Mouse (Mus musculus) neural tube, embryonic 11.5 days (tissue): ENCODE measurements at regions not wholly inside any gene's neighbourhood (a gene's known extent, or its start where the extent isn't known, plus 50 kb on each side); places are given as distances from the start of the nearest gene placed in this dataset.

Experiments
- ATAC-seq: fragments of 200-750 bp; cut with Nextera tagmentation; 2 replicates; pipeline ENCODE4 v1.8.0; 2017; ENCODE audit warnings: moderate number of reproducible peaks, mild to moderate bottlenecking, moderate TSS enrichment, moderate library complexity; ENCODE audit not compliant: insufficient read depth, low FRiP score, low TSS enrichment
- DNase-seq: peaks from one replicate; pipeline ENCODE4 v3.0.0-alpha.2; 2015; ENCODE audit warnings: low spot score
- H3K27ac ChIP-seq: fragments of 300-500 bp; sonication (generic); 2 replicates; pipeline ENCODE4 v1.5.1; 2014; ENCODE audit warnings: low read depth, mild to moderate bottlenecking, low read length
- H3K27me3 ChIP-seq: fragments of 300-500 bp; sonication (generic); 2 replicates; pipeline ENCODE4 v1.6.1; 2014; ENCODE audit warnings: mild to moderate bottlenecking, low read length, mixed read lengths; ENCODE audit not compliant: control insufficient read depth, insufficient read depth
- H3K36me3 ChIP-seq: fragments of 300-500 bp; sonication (generic); 2 replicates; pipeline ENCODE4 v1.6.1; 2014; ENCODE audit warnings: mild to moderate bottlenecking, low read length, moderate library complexity, mixed read lengths; ENCODE audit not compliant: control insufficient read depth, insufficient read depth
- H3K4me1 ChIP-seq: fragments of 300-500 bp; sonication (generic); 2 replicates; pipeline ENCODE4 v1.6.1; 2014; ENCODE audit warnings: low read length, mixed read lengths; ENCODE audit not compliant: control insufficient read depth, insufficient read depth
- H3K4me2 ChIP-seq: fragments of 300-500 bp; sonication (generic); 2 replicates; pipeline ENCODE4 v1.6.1; 2014; ENCODE audit warnings: low read depth, mild to moderate bottlenecking, moderate library complexity
- H3K4me3 ChIP-seq: fragments of 300-500 bp; sonication (generic); 2 replicates; pipeline ENCODE4 v1.5.1; 2014; ENCODE audit warnings: low read depth, low read length
- H3K9ac ChIP-seq: fragments of 300-500 bp; sonication (generic); 2 replicates; pipeline ENCODE4 v1.6.1; 2014; ENCODE audit warnings: mild to moderate bottlenecking, low read length
- H3K9me3 ChIP-seq: fragments of 300-500 bp; sonication (generic); 2 replicates; pipeline ENCODE4 v1.6.1; 2016; ENCODE audit warnings: low read length; ENCODE audit not compliant: control insufficient read depth
- WGBS: fragments of 180-500 bp; shearing (Covaris S2); extraction: QIAGEN DNeasy Blood & Tissue Kit; methylation state at CpG from one replicate; pipeline ENCODE4 v1.1.7; 2014; 5-methylcytosine and 5-hydroxymethylcytosine counted together

DNA sequence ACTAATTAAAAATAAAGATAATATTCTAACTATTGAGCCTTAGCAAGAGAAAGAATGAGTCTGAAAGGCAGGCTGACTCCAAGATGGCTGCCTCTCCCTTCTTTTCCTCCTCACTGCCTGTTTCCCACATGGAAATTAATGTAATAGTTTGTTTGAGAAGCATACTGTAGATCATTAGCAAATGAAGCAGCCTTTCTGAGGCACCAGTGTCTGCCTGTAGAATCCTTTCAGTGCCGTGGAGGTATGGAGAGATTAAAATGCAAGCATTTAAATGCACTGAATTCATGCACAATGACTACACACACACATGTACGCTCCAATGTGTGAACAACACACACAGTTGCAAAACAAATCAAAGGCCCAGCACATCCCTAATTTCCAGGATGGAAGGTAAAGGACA lies 159.5 kb upstream of the Tmem161b start:
- no peaks in the 10 kb centered on the region for H3K9me3 ChIP-seq
- ATAC-seq: no peak
- 0 out of 2 replicates have a peak overlapping the region, but pooled peaks have one; percentile 20 for H3K9ac ChIP-seq
- no peaks in the 10 kb centered on the region for H3K27me3 ChIP-seq
- peaks cover 15% of the 10 kb centered on the region for H3K4me1 ChIP-seq
- DNase-seq: no peak
- no peaks in the 10 kb centered on the region for H3K36me3 ChIP-seq
- no peak overlapping the region for H3K4me3 ChIP-seq
- H3K27ac ChIP-seq: peak overlapping the region; percentile 85
- 50% methylated on average over 2 of the region's 2 CpGs for WGBS
- 0 out of 2 replicates have a peak overlapping the region, but pooled peaks have one; percentile 17 for H3K4me2 ChIP-seq

DNA sequence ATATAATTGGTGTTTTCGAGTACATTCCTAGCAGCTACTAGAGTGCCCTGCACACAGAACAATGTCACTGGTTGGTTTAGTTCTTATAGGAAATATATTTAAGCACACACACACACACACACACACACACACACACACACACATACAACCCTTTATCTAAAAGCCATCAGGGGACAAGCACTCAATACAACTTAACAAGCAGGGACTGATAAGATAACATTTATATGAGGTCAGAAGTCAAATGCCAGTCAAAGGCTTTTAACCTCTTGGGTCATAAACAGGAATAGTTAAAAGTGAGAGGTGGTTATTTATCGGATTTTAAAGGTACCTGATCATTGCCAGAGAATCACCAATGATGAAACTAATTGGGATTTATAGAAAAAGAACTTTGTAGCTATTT lies 158.7 kb upstream of the Tmem161b start:
- 50% methylated on average over 2 of the region's 2 CpGs for WGBS
- Histone ChIP-seq H3K27ac (no peak overlapping the region), H3K4me1 (peaks cover 15% of the 10 kb centered on the region), H3K36me3 (no peaks in the 10 kb centered on the region), H3K4me2 (peak overlapping the region; percentile 6), H3K27me3 (no peaks in the 10 kb centered on the region), H3K9ac (0 out of 2 replicates have a peak overlapping the region, but pooled peaks have one; percentile 9), H3K4me3 (no peak overlapping the region), H3K9me3 (no peaks in the 10 kb centered on the region)
- ATAC-seq: no peak
- no peak for DNase-seq

DNA sequence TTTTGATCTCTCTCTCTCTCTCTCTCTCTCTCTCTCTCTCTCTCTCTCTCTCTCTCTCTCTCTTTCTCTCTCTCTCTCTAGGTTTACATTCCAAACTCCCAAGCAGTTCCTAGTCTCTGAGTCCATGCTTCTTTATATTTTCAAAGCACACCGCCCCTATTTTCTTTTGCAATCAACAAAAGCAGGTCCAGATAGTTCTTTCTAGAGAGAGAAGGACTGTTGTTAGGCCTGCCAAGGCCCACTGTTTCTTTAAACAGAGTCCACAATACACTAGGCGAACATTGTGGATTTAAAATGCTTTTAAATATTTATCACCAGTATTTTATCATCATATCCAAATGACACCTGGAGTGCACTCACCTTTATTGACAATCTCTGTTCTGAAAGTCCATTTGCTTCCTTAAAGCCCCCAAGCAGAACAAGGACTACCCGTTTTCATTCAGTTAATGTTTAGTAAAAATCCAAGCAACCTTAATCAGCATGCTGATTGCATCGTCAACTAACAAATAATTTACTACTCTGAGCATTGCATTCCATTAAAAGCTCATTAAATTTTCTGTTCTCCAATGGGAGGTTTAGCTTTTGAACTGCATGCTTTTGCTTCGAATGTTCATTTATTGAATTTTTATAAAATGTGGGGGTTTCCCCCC lies 157.7 kb upstream of the Tmem161b start:
- DNase-seq (no peak), ATAC-seq (no peak)
- Histone ChIP-seq H3K4me2 (peak overlapping the region; percentile 20; the same call in 1 of the 2 replicates), H3K27me3 (no peaks in the 10 kb centered on the region), H3K36me3 (no peaks in the 10 kb centered on the region), H3K27ac (peak overlapping the region; percentile 53), H3K9ac (no peak overlapping the region), H3K9me3 (no peaks in the 10 kb centered on the region), H3K4me3 (no peak overlapping the region), H3K4me1 (peaks cover 12% of the 10 kb centered on the region)
- WGBS: 44% methylated on average over 5 of the region's 5 CpGs

DNA sequence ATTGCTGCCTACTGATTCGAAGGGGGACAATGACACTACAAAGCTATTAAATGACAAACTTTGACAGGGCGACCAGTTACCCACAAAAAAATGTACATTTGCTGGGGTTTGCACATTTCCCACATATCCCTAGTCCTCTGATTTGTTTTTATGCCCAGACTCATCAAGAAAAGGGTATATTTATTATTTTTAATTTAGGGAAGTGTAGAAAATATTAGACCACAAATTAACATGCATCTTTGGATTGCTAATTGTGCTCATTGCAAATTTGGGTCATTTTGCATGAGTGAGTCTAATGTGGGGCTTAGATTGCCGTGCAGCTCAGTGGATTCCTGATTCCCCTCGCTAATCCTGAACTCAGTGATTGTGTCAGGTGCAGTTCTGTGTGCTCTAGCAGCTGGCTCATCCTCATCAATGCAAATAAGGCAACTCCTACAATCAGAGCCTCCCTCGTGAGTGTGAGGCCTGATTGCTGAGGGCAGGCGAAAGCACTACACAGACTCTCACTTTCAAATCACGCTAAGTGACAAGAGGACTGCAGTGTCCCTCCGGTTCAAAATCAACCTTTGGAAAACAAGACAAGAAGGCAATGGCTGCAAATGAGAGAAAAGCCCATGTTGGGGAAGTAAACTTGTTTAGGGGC lies 156.7 kb upstream of the Tmem161b start:
- H3K27ac ChIP-seq: peak overlapping the region; percentile 72; the same call in 1 of the 2 replicates
- no peak overlapping the region for H3K4me2 ChIP-seq
- no peak overlapping the region for H3K4me3 ChIP-seq
- ATAC-seq (peak; percentile 64; the same call in 1 of the 2 replicates), DNase-seq (peak; percentile 48)
- WGBS: 37% methylated on average over 8 of the region's 8 CpGs
- peaks cover 12% of the 10 kb centered on the region for H3K4me1 ChIP-seq
- no peak overlapping the region for H3K9ac ChIP-seq
- no peaks in the 10 kb centered on the region for H3K9me3 ChIP-seq
- H3K27me3 ChIP-seq: no peaks in the 10 kb centered on the region
- H3K36me3 ChIP-seq: no peaks in the 10 kb centered on the region

DNA sequence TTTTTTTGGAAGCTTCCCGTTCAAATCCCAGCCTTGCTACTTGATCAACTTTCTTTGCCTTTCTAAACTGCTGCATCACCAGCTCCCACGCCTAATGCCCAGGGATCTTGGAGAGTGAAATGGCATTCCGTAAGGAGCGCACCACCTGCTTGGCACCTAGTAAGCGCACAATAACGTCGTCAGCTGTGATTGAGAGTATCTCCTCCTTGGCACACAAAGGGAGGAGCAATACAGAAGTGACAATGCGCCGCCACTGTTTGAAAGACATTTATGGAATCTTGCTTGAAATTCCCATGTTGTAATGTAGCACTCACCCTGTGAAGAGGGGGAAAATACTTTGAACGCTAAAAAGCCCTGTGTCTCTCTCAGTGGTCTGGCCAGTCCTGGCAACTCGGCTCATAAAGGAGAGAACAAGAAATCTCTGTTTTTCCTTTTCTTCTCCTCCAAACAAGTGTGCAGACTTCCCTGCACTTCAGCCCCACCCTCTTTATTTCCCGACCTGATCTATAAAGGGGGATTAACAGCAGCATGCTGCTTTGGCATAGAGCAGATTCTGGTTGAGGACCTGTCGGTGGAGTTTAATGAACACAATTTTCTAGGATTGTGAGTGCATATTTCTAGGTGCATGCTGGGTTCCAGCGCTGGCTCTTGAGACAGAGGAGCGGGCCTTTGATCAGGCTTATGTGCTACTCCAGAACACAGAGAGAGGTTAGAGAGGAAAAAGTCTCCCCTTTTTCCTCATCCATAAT lies 155.7 kb upstream of the Tmem161b start:
- Histone ChIP-seq H3K27me3 (no peaks in the 10 kb centered on the region), H3K4me2 (no peak overlapping the region), H3K4me3 (no peak overlapping the region), H3K9me3 (no peaks in the 10 kb centered on the region), H3K4me1 (peaks cover 12% of the 10 kb centered on the region), H3K27ac (peak overlapping the region; percentile 11; the same call in 1 of the 2 replicates), H3K9ac (peak overlapping the region; percentile 39), H3K36me3 (no peaks in the 10 kb centered on the region)
- ATAC-seq (no peak), DNase-seq (no peak)
- 47% methylated on average over 15 of the region's 15 CpGs for WGBS

DNA sequence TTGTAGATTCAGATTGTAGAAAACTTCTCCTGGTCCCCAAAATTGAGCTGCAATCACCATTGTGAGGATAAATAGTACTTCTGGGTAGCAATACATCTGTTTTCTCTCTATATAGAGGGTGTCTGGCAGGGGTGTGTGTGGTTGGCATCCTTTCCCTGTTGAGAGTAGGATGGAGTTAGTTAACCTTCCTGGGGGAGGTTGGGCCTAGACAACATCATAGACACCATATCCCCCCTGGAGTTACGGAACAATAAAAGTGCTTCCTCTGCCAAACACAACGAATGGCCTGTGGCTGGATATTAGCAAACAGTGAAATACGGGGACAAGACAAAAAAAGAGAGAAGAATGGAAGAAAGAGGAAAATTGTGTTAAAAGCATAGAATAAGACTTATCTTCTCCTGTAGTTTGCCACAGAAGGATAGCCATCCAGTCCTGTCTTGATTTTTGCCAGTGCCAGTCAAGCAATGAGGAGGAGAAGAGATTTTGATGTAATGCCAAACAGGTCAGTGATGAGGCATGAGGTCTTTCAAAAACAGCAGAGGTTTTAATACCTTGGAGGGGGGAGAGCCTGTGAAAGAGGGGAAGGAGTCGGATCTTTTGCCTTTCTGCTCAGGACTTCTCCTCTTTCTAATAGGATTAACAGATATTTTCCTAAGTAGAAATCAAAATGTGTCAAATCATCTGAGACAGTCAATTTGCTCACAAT lies 155.0 kb upstream of the Tmem161b start:
- Histone ChIP-seq H3K4me2 (no peak overlapping the region), H3K36me3 (no peaks in the 10 kb centered on the region), H3K9ac (no peak overlapping the region), H3K4me3 (no peak overlapping the region), H3K4me1 (peaks cover 12% of the 10 kb centered on the region), H3K27me3 (no peaks in the 10 kb centered on the region), H3K27ac (peak overlapping the region; percentile 11; the same call in 1 of the 2 replicates), H3K9me3 (no peaks in the 10 kb centered on the region)
- DNase-seq (no peak), ATAC-seq (no peak)
- WGBS: 46% methylated on average over 4 of the region's 4 CpGs

- H3K27me3 ChIP-seq: no peaks in the 10 kb centered on the region
- no peak overlapping the region for H3K4me3 ChIP-seq
- H3K9ac ChIP-seq: no peak overlapping the region
- peaks cover 12% of the 10 kb centered on the region for H3K4me1 ChIP-seq
- H3K9me3 ChIP-seq: no peaks in the 10 kb centered on the region
- no peak for DNase-seq
- no peak for ATAC-seq
- H3K27ac ChIP-seq: no peak overlapping the region
- no peak overlapping the region for H3K4me2 ChIP-seq
- H3K36me3 ChIP-seq: no peaks in the 10 kb centered on the region
- WGBS: 97% methylated on average over 1 of the region's 1 CpGs
These were observed 153.7 kb upstream of the Tmem161b start for GRCm38 (mm10) chr13:84068365-84068764.
